Mouse (Mus musculus): ENCODE measurements around the gene Gm20767.
"Not testable (repeated sequence)": the region's sequence is repeated elsewhere in the genome, so short reads cannot be mapped to it uniquely, and the experiment has no call there.

- not testable (repeated sequence) for TF ChIP-seq GATA1 (IDR thresholded peaks at IDR 0.05; ENCODE audit: borderline replicate concordance, low read length); FLI1 (IDR thresholded peaks at IDR 0.05; ENCODE audit: low read length)
These were observed 9.8 kb downstream of the Gm20767 start for GRCm38 (mm10) chr13:120149660-120150407.
